Mouse (Mus musculus) embryo, embryonic 10 days (tissue): ENCODE data around the gene Dgki.
"Not testable (repeated sequence)": the region's sequence is repeated elsewhere in the genome, so short reads cannot be mapped to it uniquely, and the experiment has no call there.

Source experiments
- DNase-seq: peaks from one replicate; pipeline ENCODE4 v3.0.0-alpha.2; 2015; ENCODE audit warnings: low spot score

Dgki gene

GRCm38 (mm10) chr6:37150038-37150437 lies 149.9 kb downstream of the Dgki start:
- DNase-seq = no peak

- no peak for DNase-seq
Observed at GRCm38 (mm10) chr6:37149196-37149595, 150.8 kb downstream of the Dgki start.

- DNase-seq = no peak
Observed at GRCm38 (mm10) chr6:37147431-37148022, 152.5 kb downstream of the Dgki start.

GRCm38 (mm10) chr6:37143867-37144163 lies 156.2 kb downstream of the Dgki start:
- DNase-seq = no peak

GRCm38 (mm10) chr6:37142991-37143866 lies 156.8 kb downstream of the Dgki start:
- DNase-seq = no peak

- DNase-seq = no peak
Observed at GRCm38 (mm10) chr6:37138816-37139215, 161.2 kb downstream of the Dgki start.

- no peak for DNase-seq
Observed at GRCm38 (mm10) chr6:37131257-37131656, 168.7 kb downstream of the Dgki start.

- DNase-seq = no peak
Observed at GRCm38 (mm10) chr6:37120417-37121154, 179.4 kb downstream of the Dgki start.

- DNase-seq = no peak
Observed at GRCm38 (mm10) chr6:37119205-37119604, 180.8 kb downstream of the Dgki start.

GRCm38 (mm10) chr6:37113048-37113447 lies 186.9 kb downstream of the Dgki start:
- no peak for DNase-seq

GRCm38 (mm10) chr6:37106236-37106635 lies 193.7 kb downstream of the Dgki start:
- DNase-seq = not testable (repeated sequence)

GRCm38 (mm10) chr6:37100413-37100812 lies 199.6 kb downstream of the Dgki start:
- DNase-seq = no peak

- DNase-seq = peak; percentile 97
Observed at GRCm38 (mm10) chr6:37097356-37098155, 202.4 kb downstream of the Dgki start.

- DNase-seq = no peak
Observed at GRCm38 (mm10) chr6:37096840-37097305, 203.1 kb downstream of the Dgki start.

- peak; percentile 39 for DNase-seq
Observed at GRCm38 (mm10) chr6:37089148-37090111, 210.6 kb downstream of the Dgki start.

GRCm38 (mm10) chr6:37082990-37083389 lies 217.0 kb downstream of the Dgki start:
- DNase-seq = no peak

- DNase-seq = no peak
Observed at GRCm38 (mm10) chr6:37072401-37073016, 227.5 kb downstream of the Dgki start.

- no peak for DNase-seq
Observed at GRCm38 (mm10) chr6:37069836-37070600, 230.0 kb downstream of the Dgki start.

- no peak for DNase-seq
Observed at GRCm38 (mm10) chr6:37068737-37069136, 231.2 kb downstream of the Dgki start.

GRCm38 (mm10) chr6:37067357-37067756 lies 232.6 kb downstream of the Dgki start:
- DNase-seq = no peak
